Mouse (Mus musculus): ENCODE measurements at regions not wholly inside any gene's neighbourhood (a gene's known extent, or its start where the extent isn't known, plus 50 kb on each side); places are given as distances from the start of the nearest gene placed in this dataset.

DNA sequence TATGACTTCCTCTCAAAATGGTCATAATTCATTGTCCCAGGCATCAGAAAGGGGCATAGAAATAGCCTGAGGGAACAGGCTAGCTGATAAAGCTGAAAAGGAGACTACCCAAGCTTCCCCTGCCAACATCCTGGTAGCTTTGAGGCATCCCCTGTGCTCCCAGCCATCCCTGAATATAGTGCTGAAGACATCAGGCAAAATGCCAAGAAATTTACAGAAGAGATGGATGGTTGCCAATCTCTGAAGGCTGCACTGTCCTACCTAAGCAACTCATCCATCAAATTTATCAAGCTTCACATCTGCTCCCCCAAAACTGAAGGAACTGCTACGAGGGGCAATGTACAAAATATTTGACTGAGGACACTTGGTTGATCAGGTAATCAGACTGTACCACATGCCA is 146.9 kb downstream of the Anxa1 start:
- Histone ChIP-seq H3K27me3 (ENCODE audit: insufficient read depth, low read length) (no peaks in the 10 kb centered on the region), H3K4me2 (ENCODE audit: low read depth) (no peak overlapping the region), H3K27ac (ENCODE audit: low read depth, low read length) (no peak overlapping the region), H3K9me3 (ENCODE audit: low read length) (no peaks in the 10 kb centered on the region), H3K9ac (no peak overlapping the region), H3K36me3 (ENCODE audit: insufficient read depth) (no peaks in the 10 kb centered on the region), H3K4me3 (ENCODE audit: low read depth, low read length) (no peak overlapping the region), H3K4me1 (ENCODE audit: insufficient read depth) (no peaks in the 10 kb centered on the region)
- DNase-seq: no peak
- no peak for TF ChIP-seq CTCF (IDR thresholded peaks at IDR 0.05; ENCODE audit: low read depth)
- no peak for ATAC-seq
- WGBS: 49% methylated on average over 1 of the region's 1 CpGs

DNA sequence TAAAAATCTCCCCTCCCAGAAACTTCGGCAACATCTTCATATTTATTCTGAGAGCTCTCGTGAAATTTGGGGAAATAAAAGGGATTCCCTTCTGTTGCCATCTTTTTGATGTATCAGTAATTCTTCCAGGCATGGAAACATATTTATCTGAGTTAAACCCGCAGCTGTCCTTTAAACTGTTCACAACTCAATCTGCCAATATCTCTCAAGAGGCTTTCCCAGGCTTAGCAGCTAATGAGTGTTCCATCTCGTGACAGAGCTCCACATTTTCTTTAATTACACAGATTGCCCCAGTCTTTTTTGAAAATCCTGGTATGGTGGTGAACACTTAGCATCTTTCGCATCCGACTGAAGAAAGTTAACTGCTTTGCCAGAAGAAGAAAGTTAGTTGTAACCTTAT is 149.5 kb downstream of the Anxa1 start:
- DNase-seq: peak; percentile 41
- WGBS: 52% methylated on average over 6 of the region's 6 CpGs
- ATAC-seq: peak; percentile 69

DNA sequence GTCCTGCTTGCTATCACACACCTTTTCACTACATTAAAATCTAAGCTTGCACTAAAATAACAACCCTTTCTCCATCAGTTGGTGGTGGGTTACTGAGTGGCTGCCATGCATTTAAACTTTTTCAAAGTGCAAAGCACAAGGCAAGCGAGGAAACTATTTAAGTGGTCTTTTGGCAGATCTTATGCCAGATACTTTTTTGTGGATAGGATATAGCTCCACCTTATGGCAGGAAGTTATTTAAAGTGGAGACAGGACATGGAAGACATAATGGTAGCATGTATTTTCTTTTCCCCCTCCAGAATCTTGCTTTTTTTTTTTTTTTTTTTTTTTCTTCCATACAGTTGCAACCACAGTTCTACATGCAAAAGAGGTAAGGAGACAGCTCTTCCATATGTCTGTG is 150.3 kb downstream of the Anxa1 start:
- Histone ChIP-seq H3K4me1 (ENCODE audit: insufficient read depth) (no peaks in the 10 kb centered on the region), H3K36me3 (ENCODE audit: insufficient read depth) (no peaks in the 10 kb centered on the region), H3K9me3 (ENCODE audit: low read length) (no peaks in the 10 kb centered on the region), H3K27me3 (ENCODE audit: insufficient read depth, low read length) (no peaks in the 10 kb centered on the region), H3K4me3 (ENCODE audit: low read depth, low read length) (no peak overlapping the region), H3K27ac (ENCODE audit: low read depth, low read length) (no peak overlapping the region), H3K9ac (no peak overlapping the region), H3K4me2 (ENCODE audit: low read depth) (no peak overlapping the region)
- TF ChIP-seq CTCF (IDR thresholded peaks at IDR 0.05; ENCODE audit: low read depth): peak; percentile 48
- DNase-seq (peak; percentile 32), ATAC-seq (no peak)
- 32% methylated on average over 1 of the region's 1 CpGs for WGBS

More for the DNA sequence above, 149.5 kb downstream of the Anxa1 start:
- no peak for TF ChIP-seq CTCF (IDR thresholded peaks at IDR 0.05; ENCODE audit: low read depth)
- H3K4me3 ChIP-seq (ENCODE audit: low read depth, low read length): no peak overlapping the region
- H3K27ac ChIP-seq (ENCODE audit: low read depth, low read length): no peak overlapping the region
- H3K4me2 ChIP-seq (ENCODE audit: low read depth): no peak overlapping the region
- no peaks in the 10 kb centered on the region for H3K27me3 ChIP-seq (ENCODE audit: insufficient read depth, low read length)
- no peaks in the 10 kb centered on the region for H3K4me1 ChIP-seq (ENCODE audit: insufficient read depth)
- H3K9me3 ChIP-seq (ENCODE audit: low read length): no peaks in the 10 kb centered on the region
- no peaks in the 10 kb centered on the region for H3K36me3 ChIP-seq (ENCODE audit: insufficient read depth)
- H3K9ac ChIP-seq: no peak overlapping the region

DNA sequence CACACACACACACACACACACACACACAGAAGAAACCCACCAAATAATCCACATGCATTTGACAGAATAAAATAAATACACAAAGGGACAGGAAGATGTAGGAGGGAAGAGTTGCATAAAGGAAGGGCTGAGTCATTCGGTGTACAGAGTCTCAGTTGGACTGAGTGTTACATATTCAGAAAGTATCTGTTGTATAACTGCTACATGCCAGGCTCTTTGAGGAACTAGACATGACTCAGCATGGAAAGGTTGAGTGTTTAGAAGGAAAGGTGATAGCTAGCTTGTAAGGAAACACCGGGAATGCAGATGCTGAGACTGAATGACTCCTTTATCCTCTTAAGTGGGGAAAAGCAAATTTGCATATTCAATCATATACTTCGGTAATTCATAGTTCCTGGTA is 151.3 kb downstream of the Anxa1 start:
- no peak overlapping the region for H3K4me2 ChIP-seq (ENCODE audit: low read depth)
- no peak for TF ChIP-seq CTCF (IDR thresholded peaks at IDR 0.05; ENCODE audit: low read depth)

DNA sequence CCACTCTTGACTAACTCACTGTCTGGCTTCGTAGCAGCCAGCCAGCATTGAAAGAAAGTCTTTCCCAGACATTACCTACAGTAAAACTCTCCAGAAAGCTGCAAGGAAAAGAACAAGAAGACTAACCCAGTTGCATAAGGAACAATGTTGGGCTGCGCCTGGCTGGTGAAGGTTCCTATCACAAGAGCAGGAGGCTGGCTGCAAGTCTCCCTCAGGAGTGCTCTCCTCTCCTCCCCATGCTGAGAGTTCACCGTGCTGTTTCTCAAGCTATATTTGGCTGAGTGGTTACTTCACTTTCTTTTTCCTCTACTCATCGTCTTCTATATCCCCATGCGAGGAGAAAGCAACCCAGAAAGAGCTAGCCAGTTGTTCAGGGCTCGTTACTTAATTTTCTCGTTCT is 164.0 kb downstream of the Anxa1 start:
- Histone ChIP-seq H3K4me3 (ENCODE audit: low read depth, low read length) (no peak overlapping the region), H3K27ac (ENCODE audit: low read depth, low read length) (no peak overlapping the region), H3K4me1 (ENCODE audit: insufficient read depth) (no peaks in the 10 kb centered on the region), H3K36me3 (ENCODE audit: insufficient read depth) (no peaks in the 10 kb centered on the region), H3K27me3 (ENCODE audit: insufficient read depth, low read length) (no peaks in the 10 kb centered on the region), H3K4me2 (ENCODE audit: low read depth) (no peak overlapping the region), H3K9ac (no peak overlapping the region), H3K9me3 (ENCODE audit: low read length) (no peaks in the 10 kb centered on the region)
- no peak for TF ChIP-seq CTCF (IDR thresholded peaks at IDR 0.05; ENCODE audit: low read depth)
- DNase-seq: no peak
- ATAC-seq: no peak
- 81% methylated on average over 7 of the region's 7 CpGs for WGBS

More for the DNA sequence above, 151.3 kb downstream of the Anxa1 start:
- Histone ChIP-seq H3K9me3 (ENCODE audit: low read length) (no peaks in the 10 kb centered on the region), H3K27me3 (ENCODE audit: insufficient read depth, low read length) (no peaks in the 10 kb centered on the region), H3K27ac (ENCODE audit: low read depth, low read length) (no peak overlapping the region), H3K9ac (no peak overlapping the region), H3K36me3 (ENCODE audit: insufficient read depth) (no peaks in the 10 kb centered on the region), H3K4me3 (ENCODE audit: low read depth, low read length) (no peak overlapping the region), H3K4me1 (ENCODE audit: insufficient read depth) (no peaks in the 10 kb centered on the region)
- DNase-seq: no peak
- no peak for ATAC-seq
- WGBS: 41% methylated on average over 3 of the region's 3 CpGs

DNA sequence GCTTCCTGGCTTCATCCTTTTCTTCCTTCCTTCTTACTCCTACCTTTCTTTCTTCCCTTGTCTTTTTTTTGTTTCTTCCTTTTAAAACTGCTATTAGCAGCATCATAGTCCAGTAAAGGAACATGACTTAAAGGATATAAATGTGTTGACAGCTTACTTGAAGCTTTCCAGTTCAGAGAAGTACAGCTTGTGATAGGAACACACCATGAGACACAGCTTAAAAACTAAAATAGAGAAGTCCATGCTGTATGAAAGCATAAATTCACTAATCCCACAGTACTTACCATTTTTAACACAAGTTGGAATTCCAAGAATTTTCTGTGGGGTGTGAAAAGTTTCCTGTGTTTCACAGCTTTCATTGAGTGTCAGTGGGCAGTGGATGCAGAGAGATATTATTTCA is 173.4 kb downstream of the Anxa1 start:
- no peak for ATAC-seq
- no peaks in the 10 kb centered on the region for H3K36me3 ChIP-seq (ENCODE audit: insufficient read depth)

DNA sequence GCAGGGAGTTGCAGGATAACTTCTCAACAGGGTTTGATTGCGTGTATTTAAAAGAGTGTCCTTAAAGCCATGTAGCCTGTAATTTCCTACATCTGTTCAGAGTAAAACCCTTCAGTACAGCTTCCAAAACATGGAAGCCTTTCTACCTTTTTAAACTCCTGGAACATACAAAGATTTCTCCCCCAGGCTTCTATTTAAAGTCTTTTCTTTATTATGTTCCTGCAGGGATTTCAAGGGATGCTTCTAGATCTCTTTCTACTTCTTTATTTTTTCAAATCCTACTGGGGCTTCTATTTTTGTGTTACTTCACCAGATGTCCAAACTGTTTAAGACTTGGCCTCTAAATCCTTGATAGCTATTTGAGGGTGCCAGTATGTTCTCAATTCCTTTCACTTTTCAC is 196.2 kb downstream of the Anxa1 start:
- DNase-seq (no peak), ATAC-seq (no peak)
- H3K9ac ChIP-seq: no peak overlapping the region
- no peaks in the 10 kb centered on the region for H3K36me3 ChIP-seq (ENCODE audit: insufficient read depth)
- no peaks in the 10 kb centered on the region for H3K9me3 ChIP-seq (ENCODE audit: low read length)
- no peaks in the 10 kb centered on the region for H3K27me3 ChIP-seq (ENCODE audit: insufficient read depth, low read length)
- TF ChIP-seq CTCF (IDR thresholded peaks at IDR 0.05; ENCODE audit: low read depth): no peak
- H3K27ac ChIP-seq (ENCODE audit: low read depth, low read length): no peak overlapping the region
- H3K4me1 ChIP-seq (ENCODE audit: insufficient read depth): no peaks in the 10 kb centered on the region
- no peak overlapping the region for H3K4me3 ChIP-seq (ENCODE audit: low read depth, low read length)
- WGBS: 96% methylated on average over 1 of the region's 1 CpGs
- H3K4me2 ChIP-seq (ENCODE audit: low read depth): no peak overlapping the region

More for the DNA sequence above, 173.4 kb downstream of the Anxa1 start:
- Histone ChIP-seq H3K9me3 (ENCODE audit: low read length) (no peaks in the 10 kb centered on the region), H3K4me2 (ENCODE audit: low read depth) (no peak overlapping the region), H3K4me3 (ENCODE audit: low read depth, low read length) (no peak overlapping the region), H3K9ac (no peak overlapping the region), H3K27ac (ENCODE audit: low read depth, low read length) (no peak overlapping the region), H3K4me1 (ENCODE audit: insufficient read depth) (no peaks in the 10 kb centered on the region), H3K27me3 (ENCODE audit: insufficient read depth, low read length) (no peaks in the 10 kb centered on the region)
- DNase-seq: no peak
- no peak for TF ChIP-seq CTCF (IDR thresholded peaks at IDR 0.05; ENCODE audit: low read depth)

DNA sequence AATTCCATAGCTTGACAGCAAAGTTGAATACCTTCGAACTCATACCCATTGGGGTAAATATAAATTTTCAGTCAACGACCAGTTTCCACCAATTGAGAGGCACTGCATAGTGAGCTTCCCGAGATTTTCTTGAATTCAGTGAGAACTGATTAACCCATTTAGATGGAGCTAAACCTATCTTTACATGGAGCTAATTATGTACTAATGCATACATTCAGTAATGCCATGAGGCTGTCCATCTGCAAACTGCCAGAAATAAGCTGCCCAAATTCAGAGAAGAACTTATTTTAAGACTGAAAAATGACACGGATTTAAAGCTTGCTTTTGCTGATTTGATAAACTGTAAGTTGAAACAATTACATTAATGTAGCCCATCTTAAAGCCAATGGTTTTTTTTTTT is 208.9 kb downstream of the Anxa1 start:
- WGBS: 70% methylated on average over 4 of the region's 4 CpGs
- Histone ChIP-seq H3K4me3 (ENCODE audit: low read depth, low read length) (no peak overlapping the region), H3K9me3 (ENCODE audit: low read length) (no peaks in the 10 kb centered on the region), H3K27ac (ENCODE audit: low read depth, low read length) (no peak overlapping the region), H3K36me3 (ENCODE audit: insufficient read depth) (no peaks in the 10 kb centered on the region), H3K4me2 (ENCODE audit: low read depth) (no peak overlapping the region), H3K4me1 (ENCODE audit: insufficient read depth) (no peaks in the 10 kb centered on the region), H3K9ac (no peak overlapping the region), H3K27me3 (ENCODE audit: insufficient read depth, low read length) (no peaks in the 10 kb centered on the region)
- no peak for TF ChIP-seq CTCF (IDR thresholded peaks at IDR 0.05; ENCODE audit: low read depth)
- no peak for DNase-seq
- ATAC-seq: no peak

Data from forebrain, postnatal 0 days (tissue).